Mouse (Mus musculus) bone marrow, adult 2 months (tissue): ENCODE measurements around the gene Acadm.

Source experiments
- CTCF ChIP-seq: fragments of 200-500 bp; IDR thresholded peaks from 2 replicates; pipeline ENCODE4 v1.5.1; 2011; ENCODE audit warnings: low read length, control low read depth; ENCODE audit not compliant: control insufficient read depth, insufficient read depth
- POLR2A ChIP-seq: fragments of 200-500 bp; IDR thresholded peaks from 2 replicates; pipeline ENCODE4 v1.6.1; 2011; ENCODE audit warnings: low read depth, mild to moderate bottlenecking, control low read depth, low read length, borderline replicate concordance; ENCODE audit not compliant: control insufficient read depth

GRCm38 (mm10) chr3:153984428-153985340 is 40.3 kb upstream of the Acadm start:
- TF ChIP-seq POLR2A (no peak), CTCF (peak; percentile 40; the same call in 1 of the 2 replicates)
